Mouse (Mus musculus): ENCODE measurements around the gene Pf4. TPM values are rescaled to one million over a fixed set of nuclear protein-coding genes. Genes with fewer than 3 reads are reported as not detected.
A peak's percentile ranks its signal among the peaks of the same experiment; 100 is the strongest.

Gene Pf4
- polyA plus RNA-seq, 1 experiment from 2014 or later, result 22.8 TPM

DNA sequence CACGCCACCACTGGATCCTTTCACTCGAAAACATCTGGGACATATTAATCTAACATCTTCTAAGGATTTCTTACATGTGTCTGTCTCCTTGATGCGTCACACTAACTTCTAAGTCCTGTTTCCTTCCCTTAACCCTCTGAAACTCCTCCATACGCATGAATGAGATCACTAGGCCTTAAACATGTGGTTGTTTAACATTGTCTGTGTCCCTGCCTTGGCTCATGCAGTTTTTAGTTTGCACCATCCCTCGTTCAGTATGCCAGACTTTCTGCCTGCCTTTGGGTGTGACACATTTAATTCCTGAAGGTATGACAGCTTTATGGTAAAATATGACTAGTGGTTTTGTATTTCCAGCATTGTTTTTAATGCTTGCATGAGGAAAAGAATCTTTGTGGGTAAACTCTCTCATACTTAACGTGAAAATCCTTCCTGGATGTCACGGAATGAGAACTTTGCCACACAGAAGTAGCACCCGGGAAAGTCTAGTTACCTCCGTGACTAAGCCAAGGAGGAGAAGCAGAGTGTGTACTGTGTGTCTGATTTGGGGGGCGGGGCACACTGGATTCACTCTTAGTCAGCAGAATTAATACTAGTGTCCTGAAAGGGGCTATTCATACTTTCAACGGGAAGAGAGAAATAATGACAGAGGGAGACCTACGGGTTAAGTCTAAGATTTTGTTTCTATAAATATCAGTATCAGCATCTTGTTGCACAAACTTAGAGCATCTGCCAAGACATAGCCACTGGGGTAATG is 8.1 kb upstream of the Pf4 start:
- 84% methylated on average over 12 of the region's 12 CpGs for WGBS
- Histone ChIP-seq H3K9ac (no peak overlapping the region), H3K4me2 (no peak overlapping the region), H3K27me3 (peaks cover 9% of the 10 kb centered on the region), H3K4me3 (no peak overlapping the region), H3K4me1 (peaks cover 6% of the 10 kb centered on the region), H3K9me3 (replicated peaks) (no peaks in the 10 kb centered on the region), H3K27ac (no peak overlapping the region), H3K36me3 (ENCODE audit: poor library complexity, severe bottlenecking) (no peaks in the 10 kb centered on the region)
- ATAC-seq, result no peak

DNA sequence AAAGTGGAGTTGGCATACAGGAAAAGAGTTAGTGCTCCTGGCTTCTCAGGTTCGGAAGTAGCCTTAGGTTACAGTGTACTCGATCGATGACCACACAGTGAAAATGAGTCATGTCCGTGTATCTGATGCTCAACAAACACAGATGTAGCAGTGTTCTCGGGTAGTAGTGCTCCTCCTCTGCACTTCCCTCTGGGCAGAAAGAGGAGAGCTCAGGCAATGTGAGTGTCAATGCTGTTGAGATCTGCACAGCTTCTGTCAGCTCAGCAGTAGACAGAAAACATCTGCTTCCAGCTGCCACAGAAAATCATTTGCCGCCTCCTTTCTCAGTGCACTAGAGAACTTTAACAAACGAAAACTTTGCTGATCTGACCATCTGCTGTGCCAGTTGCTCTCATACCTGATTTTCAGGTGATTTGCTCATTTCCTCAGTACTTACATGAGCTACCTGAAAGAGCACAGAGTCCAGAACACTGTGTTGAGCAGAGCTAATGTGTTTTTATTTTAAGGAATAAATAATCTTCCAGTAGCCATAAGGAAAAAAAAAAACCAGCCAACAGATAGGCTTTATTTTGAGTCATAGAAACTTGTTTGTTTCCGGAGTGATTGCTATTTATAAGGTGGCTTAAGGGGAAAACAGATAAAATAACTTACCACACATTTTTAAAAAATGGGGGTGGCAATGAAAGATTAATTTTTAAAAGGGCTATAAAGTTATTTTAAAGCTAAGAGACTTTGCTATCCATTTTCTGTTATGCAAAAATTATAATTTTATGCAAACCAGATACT is 6.2 kb upstream of the Pf4 start:
- Histone ChIP-seq H3K9me3 (replicated peaks) (no peaks in the 10 kb centered on the region), H3K4me3 (no peak overlapping the region), H3K27ac (no peak overlapping the region), H3K27me3 (no peaks in the 10 kb centered on the region), H3K9ac (no peak overlapping the region), H3K4me1 (no peaks in the 10 kb centered on the region), H3K36me3 (ENCODE audit: poor library complexity, severe bottlenecking) (no peaks in the 10 kb centered on the region), H3K4me2 (no peak overlapping the region)
- no peak for ATAC-seq
- WGBS, result 84% methylated on average over 8 of the region's 8 CpGs

DNA sequence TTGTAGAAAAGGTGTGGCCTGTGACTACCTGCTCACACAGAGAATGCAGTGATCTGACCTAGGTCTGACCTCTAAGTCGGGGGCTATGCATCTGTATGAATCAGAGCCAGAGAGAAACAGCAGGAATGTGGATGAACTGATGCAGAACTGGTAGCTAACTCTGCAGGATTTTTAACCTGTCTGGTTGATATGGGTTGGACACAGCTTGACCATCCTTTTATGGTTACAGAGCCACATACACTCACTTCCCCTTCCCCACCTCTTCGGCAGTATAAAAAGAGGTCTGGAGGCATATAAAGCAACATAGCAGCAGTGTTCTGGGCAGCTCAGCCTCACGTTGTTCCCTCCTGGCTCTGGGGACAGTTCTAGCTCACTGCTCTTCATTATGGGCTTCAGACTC is 4.0 kb upstream of the Pf4 start, which contains the start of gene Ppbp:
TSS of gene Ppbp (plus strand) at position 301 of the 400 bp plus-strand sequence.
- H3K36me3 ChIP-seq (ENCODE audit: poor library complexity, severe bottlenecking), result no peaks in the 10 kb centered on the region
- no peaks in the 10 kb centered on the region for H3K27me3 ChIP-seq
- no peak within 1 kb of the TSS for H3K4me2 ChIP-seq
- H3K9ac ChIP-seq, result no peak within 1 kb of the TSS
- no peaks in the 10 kb centered on the region for H3K9me3 ChIP-seq (replicated peaks)
- no peak within 1 kb of the TSS for H3K27ac ChIP-seq
- no peak within 1 kb of the TSS for H3K4me3 ChIP-seq
- no peak for ATAC-seq
- 74% methylated on average over 3 of the region's 3 CpGs for WGBS
- H3K4me1 ChIP-seq, result no peaks in the 10 kb centered on the region

DNA sequence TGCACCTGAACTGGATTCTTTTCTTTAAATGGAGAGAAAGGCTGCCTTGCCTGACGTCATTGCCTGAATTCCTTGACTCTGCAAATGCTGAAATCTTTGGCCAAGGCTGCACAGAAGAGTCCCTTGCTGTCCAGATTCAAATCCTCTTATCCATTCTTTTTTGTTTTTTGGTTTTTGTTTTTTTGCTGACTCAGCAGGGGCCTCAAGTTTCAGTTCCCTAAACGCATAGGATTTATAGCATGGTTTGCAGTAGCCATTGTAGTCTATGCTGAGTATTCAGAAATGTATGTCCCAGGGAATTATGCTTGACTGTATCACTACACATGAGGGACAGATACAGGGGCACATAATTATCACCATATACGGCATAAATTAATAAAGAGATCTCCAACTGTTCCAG is 866 bp upstream of the Pf4 start:
- Histone ChIP-seq H3K4me1 (no peaks in the 10 kb centered on the region), H3K4me3 (no peak overlapping the region), H3K27me3 (no peaks in the 10 kb centered on the region), H3K27ac (no peak overlapping the region), H3K9me3 (replicated peaks) (no peaks in the 10 kb centered on the region), H3K36me3 (ENCODE audit: poor library complexity, severe bottlenecking) (no peaks in the 10 kb centered on the region), H3K9ac (no peak overlapping the region), H3K4me2 (no peak overlapping the region)
- WGBS, result 63% methylated on average over 3 of the region's 3 CpGs
- ATAC-seq, result no peak

DNA sequence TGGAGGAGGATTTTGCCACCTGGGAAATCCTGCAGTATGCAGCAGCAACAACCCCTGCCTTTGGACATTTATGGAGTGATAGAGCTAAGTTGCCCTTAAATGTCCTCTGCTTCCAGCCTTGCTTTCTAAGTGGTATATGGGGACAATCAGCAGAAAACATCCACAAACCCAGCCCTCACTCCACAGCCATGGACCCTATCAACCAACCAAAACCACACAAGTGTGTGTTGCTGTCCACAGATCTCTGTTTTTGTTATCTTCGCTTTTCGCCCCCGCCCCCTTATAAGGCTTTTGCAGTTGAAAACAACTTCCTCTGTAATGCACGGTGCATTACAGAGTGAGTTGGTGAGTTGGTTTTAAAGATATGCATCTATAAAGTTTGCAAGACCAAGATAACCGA is 3.3 kb downstream of the Pf4 start:
- Histone ChIP-seq H3K36me3 (ENCODE audit: poor library complexity, severe bottlenecking) (no peaks in the 10 kb centered on the region), H3K9ac (no peak overlapping the region), H3K27me3 (no peaks in the 10 kb centered on the region), H3K4me2 (no peak overlapping the region), H3K4me1 (no peaks in the 10 kb centered on the region), H3K9me3 (replicated peaks) (no peaks in the 10 kb centered on the region), H3K4me3 (no peak overlapping the region), H3K27ac (no peak overlapping the region)
- WGBS, result 91% methylated on average over 5 of the region's 5 CpGs
- ATAC-seq, result no peak

DNA sequence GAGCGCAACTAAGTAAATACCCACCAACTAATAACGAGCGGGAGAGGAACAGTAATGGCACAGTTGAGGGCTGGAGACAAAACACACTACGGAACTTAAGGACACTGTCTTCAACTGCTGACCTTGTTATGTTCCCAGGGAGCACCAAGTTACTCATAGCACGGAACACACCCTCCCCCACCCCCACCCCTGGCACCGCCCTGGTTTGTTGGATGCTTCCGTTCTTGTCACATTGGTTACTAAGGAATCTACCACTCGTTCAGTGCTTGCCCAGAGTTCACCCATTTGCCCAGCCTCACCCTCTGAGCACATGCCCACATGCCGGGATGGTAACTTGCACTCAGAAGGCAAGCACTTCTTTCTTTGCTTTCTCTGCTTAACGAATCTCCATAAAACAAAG is 5.4 kb downstream of the Pf4 start:
- Histone ChIP-seq H3K36me3 (ENCODE audit: poor library complexity, severe bottlenecking) (no peaks in the 10 kb centered on the region), H3K27ac (no peak overlapping the region), H3K4me2 (no peak overlapping the region), H3K27me3 (no peaks in the 10 kb centered on the region), H3K9me3 (replicated peaks) (no peaks in the 10 kb centered on the region), H3K9ac (no peak overlapping the region), H3K4me1 (no peaks in the 10 kb centered on the region), H3K4me3 (no peak overlapping the region)
- ATAC-seq, result no peak
- WGBS, result 66% methylated on average over 10 of the region's 10 CpGs

DNA sequence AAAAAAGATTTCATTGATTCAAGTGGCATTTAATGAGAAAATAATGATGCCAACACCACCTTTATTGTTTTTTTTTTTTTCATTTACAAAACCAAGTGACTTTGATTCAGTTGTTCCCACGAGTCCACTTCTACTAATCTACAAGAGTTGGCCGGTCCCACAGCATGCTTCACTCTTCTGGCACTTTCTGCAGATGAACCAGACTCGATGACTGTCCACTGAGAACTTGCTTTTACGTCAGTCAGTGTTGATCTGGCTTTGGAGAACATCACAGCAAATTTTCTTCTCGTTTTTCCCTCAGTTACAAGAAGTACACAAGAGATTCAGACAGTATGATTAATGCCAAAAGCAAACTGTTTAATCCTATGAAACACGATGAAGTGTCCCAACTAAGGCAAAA is 6.6 kb downstream of the Pf4 start:
- no peak for ATAC-seq
- WGBS, result 82% methylated on average over 6 of the region's 6 CpGs

DNA sequence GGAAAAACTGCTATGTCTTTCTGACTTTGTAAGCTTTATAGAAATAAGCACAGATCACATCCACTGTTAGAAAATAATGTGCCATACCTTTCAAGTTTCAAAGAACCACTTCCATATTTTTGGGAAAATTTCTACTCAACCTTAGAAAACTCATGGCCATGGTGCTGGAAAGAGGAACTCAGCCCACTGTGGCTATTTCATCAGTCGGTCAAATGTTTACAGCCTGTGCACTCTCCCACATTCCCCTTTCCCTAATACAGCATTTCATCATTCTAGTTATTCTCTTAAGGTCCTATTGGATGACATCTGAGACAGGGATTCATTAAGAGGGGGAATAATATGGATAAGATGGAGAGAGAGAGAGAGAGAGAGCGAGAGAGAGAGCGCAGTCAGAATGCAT is 11.5 kb downstream of the Pf4 start:
- 95% methylated on average over 3 of the region's 3 CpGs for WGBS
- Histone ChIP-seq H3K36me3 (ENCODE audit: poor library complexity, severe bottlenecking) (no peaks in the 10 kb centered on the region), H3K27ac (no peak overlapping the region), H3K9me3 (replicated peaks) (no peaks in the 10 kb centered on the region), H3K4me2 (no peak overlapping the region), H3K9ac (no peak overlapping the region), H3K27me3 (0 out of 2 replicates have a peak, but pooled peaks cover 3% of the 10 kb centered on the region), H3K4me1 (peaks cover 4% of the 10 kb centered on the region; the same call in 1 of the 2 replicates), H3K4me3 (no peak overlapping the region)
- ATAC-seq, result no peak

More for the DNA sequence above, 6.6 kb downstream of the Pf4 start:
- H3K4me2 ChIP-seq, result no peak overlapping the region
- H3K4me3 ChIP-seq, result no peak overlapping the region
- no peaks in the 10 kb centered on the region for H3K4me1 ChIP-seq
- no peaks in the 10 kb centered on the region for H3K9me3 ChIP-seq (replicated peaks)
- no peaks in the 10 kb centered on the region for H3K27me3 ChIP-seq
- no peak overlapping the region for H3K27ac ChIP-seq
- H3K36me3 ChIP-seq (ENCODE audit: poor library complexity, severe bottlenecking), result no peaks in the 10 kb centered on the region
- H3K9ac ChIP-seq, result no peak overlapping the region

DNA sequence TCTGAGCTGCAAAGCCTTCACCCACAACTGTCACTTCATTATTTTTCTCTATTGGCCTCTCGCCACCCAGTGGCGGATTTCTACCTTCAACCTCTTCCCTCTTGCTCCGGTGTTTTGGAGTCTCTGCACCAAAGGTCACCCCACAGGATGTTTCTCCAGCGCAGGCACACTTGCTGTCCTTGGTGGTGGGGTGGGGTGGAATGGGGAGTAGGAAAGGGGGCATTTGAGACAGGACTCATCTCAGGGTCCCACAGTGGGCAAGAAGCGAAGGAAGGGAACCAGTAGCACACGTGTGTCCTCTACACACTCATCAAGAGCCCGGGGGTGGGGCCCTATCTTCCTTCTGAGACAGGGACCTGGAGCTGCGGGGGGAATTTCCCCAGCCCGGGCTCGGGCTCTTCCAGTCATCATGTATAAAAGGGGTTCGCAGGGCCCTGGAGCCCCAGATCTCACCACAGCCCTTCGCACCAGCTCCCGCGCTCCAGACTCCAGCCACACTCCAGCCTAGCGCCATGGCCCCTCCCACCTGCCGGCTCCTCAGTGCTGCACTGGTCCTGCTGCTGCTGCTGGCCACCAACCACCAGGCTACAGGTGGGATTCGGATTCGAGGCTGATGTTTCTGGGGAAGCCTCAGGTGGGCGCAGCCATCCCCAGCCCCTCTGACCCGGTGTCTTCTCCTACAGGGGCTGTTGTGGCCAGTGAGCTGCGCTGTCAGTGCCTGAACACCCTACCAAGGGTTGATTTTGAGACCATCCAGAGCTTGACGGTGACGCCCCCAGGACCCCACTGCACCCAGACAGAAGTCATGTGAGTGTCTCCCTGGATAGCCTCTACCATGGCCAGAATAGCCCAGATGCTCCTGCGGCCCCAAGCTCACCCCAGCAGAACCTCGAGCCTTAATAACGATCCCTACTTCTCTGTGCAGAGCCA is 13.7 kb downstream of the Pf4 start, which contains the start of gene Cxcl3:
TSS of gene Cxcl3 (plus strand) at position 445 of the 930 bp plus-strand sequence.
- Histone ChIP-seq H3K27ac (no peak within 1 kb of the TSS), H3K4me1 (peaks cover 4% of the 10 kb centered on the region; the same call in 1 of the 2 replicates), H3K27me3 (0 out of 2 replicates have a peak, but pooled peaks cover 3% of the 10 kb centered on the region), H3K9ac (peak within 1 kb of the TSS; percentile 43; the same call in 1 of the 2 replicates), H3K9me3 (replicated peaks) (no peaks in the 10 kb centered on the region), H3K36me3 (ENCODE audit: poor library complexity, severe bottlenecking) (no peaks in the 10 kb centered on the region), H3K4me2 (peak within 1 kb of the TSS; percentile 70), H3K4me3 (peak within 1 kb of the TSS; percentile 34)
- 14% methylated on average over 26 of the region's 26 CpGs for WGBS
- peak; percentile 88 for ATAC-seq

DNA sequence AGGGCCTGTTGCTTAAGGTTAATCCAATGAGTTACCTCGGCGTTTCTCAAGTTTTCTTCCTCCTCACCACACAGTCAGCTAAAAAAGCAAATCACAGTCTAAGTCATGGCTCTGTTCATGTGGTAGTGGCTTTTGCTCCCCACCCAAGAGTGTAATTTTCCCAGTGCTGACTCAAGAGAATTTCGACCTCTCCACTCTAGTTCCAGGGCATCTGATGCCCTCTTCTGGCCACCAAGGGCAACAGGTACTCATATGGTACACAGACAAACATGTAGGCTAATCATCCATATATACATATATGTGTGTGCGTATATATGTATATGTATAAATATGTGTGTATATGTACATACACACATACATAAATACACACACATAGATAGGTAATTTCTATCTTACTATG is 15.9 kb downstream of the Pf4 start:
- Histone ChIP-seq H3K36me3 (ENCODE audit: poor library complexity, severe bottlenecking) (no peaks in the 10 kb centered on the region), H3K9ac (no peak overlapping the region), H3K27me3 (0 out of 2 replicates have a peak, but pooled peaks cover 3% of the 10 kb centered on the region), H3K4me2 (no peak overlapping the region), H3K9me3 (replicated peaks) (no peaks in the 10 kb centered on the region), H3K27ac (no peak overlapping the region), H3K4me1 (peaks cover 4% of the 10 kb centered on the region; the same call in 1 of the 2 replicates), H3K4me3 (no peak overlapping the region)
- ATAC-seq, result no peak
- WGBS, result 73% methylated on average over 4 of the region's 4 CpGs

DNA sequence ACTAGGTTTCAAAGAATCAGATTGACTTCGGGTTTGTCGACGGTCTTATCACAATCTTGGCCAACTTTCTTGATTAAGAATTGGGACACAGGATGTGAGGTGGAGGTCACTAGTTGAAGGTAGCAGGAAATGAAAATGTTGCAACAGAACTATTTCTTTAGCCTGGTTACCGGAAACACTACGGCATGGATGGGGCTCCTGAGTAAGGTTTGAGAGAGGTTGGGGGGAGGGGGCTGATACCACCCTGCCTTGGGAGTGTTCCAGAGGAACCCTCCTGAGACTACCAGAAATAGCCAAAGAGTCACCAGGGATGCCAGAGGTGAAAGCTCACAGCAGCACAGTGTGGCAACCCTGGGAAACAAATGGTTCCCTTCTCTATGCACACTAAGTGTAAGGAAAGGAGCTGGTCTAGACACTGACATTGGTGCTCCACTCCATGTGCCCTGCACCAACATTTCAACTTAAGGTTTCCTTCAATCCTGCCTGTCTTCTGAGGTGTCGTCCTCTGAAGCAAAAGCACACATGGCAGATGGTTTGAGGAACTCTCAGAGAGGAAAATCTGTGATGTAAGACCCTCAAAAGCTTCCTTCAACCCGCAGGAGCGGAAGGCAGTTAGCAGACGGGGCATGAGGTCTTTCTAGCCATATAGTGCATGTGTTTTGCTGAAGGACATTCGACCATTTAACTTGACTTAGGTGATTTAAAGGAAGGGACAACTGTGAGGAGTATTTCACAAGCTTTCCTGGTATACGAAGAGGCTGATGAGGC is 17.3 kb downstream of the Pf4 start:
- Histone ChIP-seq H3K4me1 (peaks cover 4% of the 10 kb centered on the region; the same call in 1 of the 2 replicates), H3K27me3 (0 out of 2 replicates have a peak, but pooled peaks cover 3% of the 10 kb centered on the region), H3K36me3 (ENCODE audit: poor library complexity, severe bottlenecking) (no peaks in the 10 kb centered on the region), H3K4me3 (no peak overlapping the region), H3K27ac (no peak overlapping the region), H3K9me3 (replicated peaks) (no peaks in the 10 kb centered on the region), H3K9ac (no peak overlapping the region), H3K4me2 (no peak overlapping the region)
- WGBS, result 92% methylated on average over 11 of the region's 11 CpGs
- ATAC-seq, result no peak
